Mouse (Mus musculus) ES-E14 (cell line): ENCODE results near the gene Gatad2a. TPM values are rescaled to one million over a fixed set of nuclear protein-coding genes. Genes with fewer than 3 reads are reported as not detected.

Source experiments
- DNase-seq: peaks from one replicate; pipeline ENCODE4 v3.0.0-alpha.2; 2013; ENCODE audit warnings: low read depth, low spot score
- H3K27ac ChIP-seq: 2 replicates; pipeline ENCODE4 v1.5.1; 2012; ENCODE audit warnings: low read depth, mild to moderate bottlenecking, low read length, moderate library complexity, mixed read lengths; ENCODE audit not compliant: poor library complexity, insufficient read depth, severe bottlenecking
- H3K36me3 ChIP-seq: 2 replicates; pipeline ENCODE4 v1.6.1; 2012; ENCODE audit warnings: mild to moderate bottlenecking, low read length, moderate library complexity, mixed read lengths; ENCODE audit not compliant: control insufficient read depth, poor library complexity, insufficient read depth, severe bottlenecking
- H3K4me1 ChIP-seq, 2 experiments: fragments of 150-350 bp in 1 of 2; sonication (generic) in 1 of 2; 2 replicates each; pipeline ENCODE4 v1.6.1; 2012; ENCODE audit warnings: low read length in 2 of 2, mild to moderate bottlenecking in 1 of 2, mixed read lengths in 1 of 2; ENCODE audit not compliant: control insufficient read depth in 2 of 2, insufficient read depth in 2 of 2, poor library complexity in 1 of 2
- H3K4me3 ChIP-seq, 2 experiments: fragments of 150-350 bp in 1 of 2; sonication (generic) in 1 of 2; 2 replicates each; pipeline ENCODE4 v1.5.1; 2012; ENCODE audit warnings: low read length in 2 of 2, low read depth in 1 of 2, mild to moderate bottlenecking in 1 of 2, mixed read lengths in 1 of 2; ENCODE audit not compliant: insufficient read depth in 1 of 2, poor library complexity in 1 of 2, severe bottlenecking in 1 of 2
- H3K9ac ChIP-seq: 2 replicates; pipeline ENCODE4 v1.6.1; 2012; ENCODE audit warnings: low read depth, mild to moderate bottlenecking, low read length, mixed read lengths; ENCODE audit not compliant: poor library complexity, insufficient read depth, severe bottlenecking
- H3K9me3 ChIP-seq: fragments of 150-350 bp; sonication (generic); 2 replicates; pipeline ENCODE4 v1.6.1; 2012; ENCODE audit warnings: low read depth, mild to moderate bottlenecking, low read length; ENCODE audit not compliant: control insufficient read depth, insufficient read depth
- CHD2 ChIP-seq: IDR thresholded peaks from 2 replicates; pipeline ENCODE4 v1.6.1; 2014; ENCODE audit warnings: mild to moderate bottlenecking, low read depth, low read length, inconsistent platforms
- HCFC1 ChIP-seq: IDR thresholded peaks from 2 replicates; pipeline ENCODE4 v1.6.1; 2012; ENCODE audit warnings: low read length, inconsistent platforms, borderline replicate concordance; ENCODE audit not compliant: insufficient read depth
- MAFK ChIP-seq: IDR thresholded peaks from 2 replicates; pipeline ENCODE4 v1.6.1; 2014; ENCODE audit warnings: mild to moderate bottlenecking, low read depth, low read length, inconsistent platforms; ENCODE audit not compliant: insufficient read depth
- ZC3H11A ChIP-seq: IDR thresholded peaks from 2 replicates; pipeline ENCODE4 v1.6.1; 2012; ENCODE audit warnings: low read depth, mild to moderate bottlenecking, inconsistent platforms, low read length, borderline replicate concordance
- ZNF384 ChIP-seq: IDR thresholded peaks from 2 replicates; pipeline ENCODE4 v1.6.1; 2012; ENCODE audit warnings: low read depth, low read length, inconsistent platforms
- in situ Hi-C, 2 experiments: fragments of 600-800 bp; cut with MboI; formaldehyde crosslinking; loops; one replicate each; pipeline ENCODE4 v1.15.1; 2025; ENCODE audit warnings: low sequenced_read_pairs in 2 of 2, inconsistent platforms in 1 of 2; ENCODE audit not compliant: unreplicated experiment in 2 of 2
- total RNA-seq: library from RNA; depleted of rRNA; stranded (reverse); fragments of 300-350 nt; gene quantifications from 2 replicates; pipeline ENCODE4 v1.2.3, GENCODE M21; 2012

Gatad2a gene
- total RNA-seq, 1 experiment, result 139 TPM

- no peaks in the 10 kb centered on the region for H3K9me3 ChIP-seq
- in situ Hi-C loops, result no loop called here
- DNase-seq, result no peak
- no peak overlapping the region for H3K4me3 ChIP-seq
- H3K9ac ChIP-seq, result no peak overlapping the region
- no peak for TF ChIP-seq CHD2
- TF ChIP-seq HCFC1, result no peak
- no peak for TF ChIP-seq ZC3H11A
- no peak for TF ChIP-seq ZNF384
- no peak for TF ChIP-seq MAFK
- peaks cover 24% of the 10 kb centered on the region for H3K36me3 ChIP-seq
- peaks cover 21 to 30% of the 10 kb centered on the region in 2 experiments for H3K4me1 ChIP-seq
- H3K27ac ChIP-seq, result no peak overlapping the region
These were observed 62.4 kb downstream of the Gatad2a start for GRCm38 (mm10) chr8:69933811-69934210.

- in situ Hi-C loops, result no loop called here
- peaks cover 0 to 6% of the 10 kb centered on the region in 2 experiments; a peak in 1 of 4 replicates for H3K4me1 ChIP-seq
These were observed 69.3 kb downstream of the Gatad2a start for GRCm38 (mm10) chr8:69926901-69927300.

GRCm38 (mm10) chr8:69923986-69924385 is 72.2 kb downstream of the Gatad2a start:
- Histone ChIP-seq H3K27ac (no peak overlapping the region), H3K36me3 (peaks cover 25% of the 10 kb centered on the region), H3K9ac (no peak overlapping the region), H3K4me3 (no peak overlapping the region), H3K4me1 (peaks cover 3 to 22% of the 10 kb centered on the region in 2 experiments; a peak in 3 of 4 replicates), H3K9me3 (no peaks in the 10 kb centered on the region)
- no peak for TF ChIP-seq ZNF384
- no peak for TF ChIP-seq ZC3H11A
- TF ChIP-seq MAFK, result no peak
- in situ Hi-C loops, result no loop called here
- no peak for DNase-seq

More at GRCm38 (mm10) chr8:69926901-69927300, 69.3 kb downstream of the Gatad2a start:
- DNase-seq, result no peak
- Histone ChIP-seq H3K9ac (no peak overlapping the region), H3K27ac (no peak overlapping the region), H3K9me3 (no peaks in the 10 kb centered on the region), H3K4me3 (no peak overlapping the region), H3K36me3 (peaks cover 27% of the 10 kb centered on the region)
- TF ChIP-seq MAFK (no peak), ZC3H11A (no peak), HCFC1 (no peak), CHD2 (no peak)

- TF ChIP-seq CHD2 (no peak), HCFC1 (no peak), ZNF384 (no peak), MAFK (no peak)
- DNase-seq, result no peak
- H3K4me1 ChIP-seq, result peaks cover 3 to 22% of the 10 kb centered on the region in 2 experiments; a peak in 3 of 4 replicates
- H3K9ac ChIP-seq, result no peak overlapping the region
- H3K4me3 ChIP-seq, result no peak overlapping the region
- peak overlapping the region; percentile 66 for H3K27ac ChIP-seq
- no peaks in the 10 kb centered on the region for H3K9me3 ChIP-seq
- in situ Hi-C loops, result no loop called here
- peaks cover 33% of the 10 kb centered on the region for H3K36me3 ChIP-seq
These were observed 75.0 kb downstream of the Gatad2a start for GRCm38 (mm10) chr8:69921141-69921540.
